Mouse (Mus musculus) lung, postnatal 0 days (tissue): ENCODE measurements around the gene Gm13199.

Experiments
- CTCF ChIP-seq: IDR thresholded peaks from 2 replicates; pipeline ENCODE4 v1.5.1; 2016; ENCODE audit warnings: antibody characterized with exemption, mild to moderate bottlenecking
- EP300 ChIP-seq: IDR thresholded peaks from 2 replicates; pipeline ENCODE4 v1.6.1; 2016; ENCODE audit warnings: antibody characterized with exemption, mild to moderate bottlenecking, control low read depth

DNA sequence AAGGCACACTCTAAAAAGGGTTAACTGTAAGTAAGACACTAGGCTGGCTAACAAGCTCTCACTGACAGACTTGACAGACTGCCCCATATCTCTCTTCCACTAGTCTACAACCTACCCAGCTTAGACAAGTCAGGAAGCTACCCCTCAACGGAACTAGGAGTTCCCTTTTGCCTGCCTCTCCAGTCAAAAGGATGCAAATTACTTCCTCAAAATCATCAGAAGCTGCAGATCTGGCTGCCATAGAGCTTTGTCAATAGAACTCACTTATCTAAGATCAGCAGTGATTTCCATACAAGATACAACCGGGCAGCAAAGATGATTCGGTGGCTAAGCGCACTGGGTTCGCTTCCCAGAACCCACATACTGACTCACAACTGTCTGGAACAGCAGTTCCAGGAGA, 38.0 kb downstream of the Gm13199 start:
- no peak for TF ChIP-seq CTCF
- TF ChIP-seq EP300, result no peak
